Mouse (Mus musculus) midbrain, embryonic 14.5 days (tissue): ENCODE measurements at regions not wholly inside any gene's neighbourhood (a gene's known extent, or its start where the extent isn't known, plus 50 kb on each side); places are given as distances from the start of the nearest gene placed in this dataset.

Source experiments
- ATAC-seq: fragments of 200-750 bp; cut with Nextera tagmentation; 2 replicates; pipeline ENCODE4 v1.8.0; 2017; ENCODE audit warnings: moderate number of reproducible peaks, moderate library complexity; ENCODE audit not compliant: low FRiP score, low TSS enrichment
- DNase-seq: peaks from one replicate; pipeline ENCODE4 v3.0.0-alpha.2; 2015
- H3K27ac ChIP-seq: fragments of 300-500 bp; sonication (generic); replicated peaks from 2 replicates; pipeline ENCODE4 v1.5.1; 2014; ENCODE audit warnings: mild to moderate bottlenecking, low read depth, low read length, moderate library complexity
- H3K27me3 ChIP-seq: fragments of 300-500 bp; sonication (generic); 2 replicates; pipeline ENCODE4 v1.6.1; 2014; ENCODE audit warnings: low read length, control low read depth, mixed read lengths; ENCODE audit not compliant: control insufficient read depth, insufficient read depth
- H3K36me3 ChIP-seq: fragments of 300-500 bp; sonication (generic); 2 replicates; pipeline ENCODE4 v1.6.1; 2014; ENCODE audit warnings: low read length, control low read depth; ENCODE audit not compliant: control insufficient read depth, insufficient read depth
- H3K4me1 ChIP-seq: fragments of 300-500 bp; sonication (generic); 2 replicates; pipeline ENCODE4 v1.6.1; 2014; ENCODE audit warnings: mild to moderate bottlenecking, antibody characterized with exemption, low read length, control low read depth; ENCODE audit not compliant: control insufficient read depth, insufficient read depth
- H3K4me2 ChIP-seq: fragments of 300-500 bp; sonication (generic); 2 replicates; pipeline ENCODE4 v1.6.1; 2014; ENCODE audit warnings: mild to moderate bottlenecking, low read length, moderate library complexity
- H3K4me3 ChIP-seq: fragments of 300-500 bp; sonication (generic); replicated peaks from 2 replicates; pipeline ENCODE4 v1.5.1; 2014; ENCODE audit warnings: low read depth, low read length
- H3K9ac ChIP-seq: fragments of 300-500 bp; sonication (generic); replicated peaks from 2 replicates; pipeline ENCODE4 v1.6.1; 2014; ENCODE audit warnings: mild to moderate bottlenecking, low read length, moderate library complexity
- H3K9me3 ChIP-seq: fragments of 300-500 bp; sonication (generic); 2 replicates; pipeline ENCODE4 v1.6.1; 2016; ENCODE audit warnings: low read length, control low read depth, mixed read lengths; ENCODE audit not compliant: control insufficient read depth
- WGBS: fragments of 180-500 bp; shearing (Covaris S2); extraction: QIAGEN DNeasy Blood & Tissue Kit; methylation state at CpG from one replicate; pipeline ENCODE4 v1.1.7; 2014; 5-methylcytosine and 5-hydroxymethylcytosine counted together

DNA sequence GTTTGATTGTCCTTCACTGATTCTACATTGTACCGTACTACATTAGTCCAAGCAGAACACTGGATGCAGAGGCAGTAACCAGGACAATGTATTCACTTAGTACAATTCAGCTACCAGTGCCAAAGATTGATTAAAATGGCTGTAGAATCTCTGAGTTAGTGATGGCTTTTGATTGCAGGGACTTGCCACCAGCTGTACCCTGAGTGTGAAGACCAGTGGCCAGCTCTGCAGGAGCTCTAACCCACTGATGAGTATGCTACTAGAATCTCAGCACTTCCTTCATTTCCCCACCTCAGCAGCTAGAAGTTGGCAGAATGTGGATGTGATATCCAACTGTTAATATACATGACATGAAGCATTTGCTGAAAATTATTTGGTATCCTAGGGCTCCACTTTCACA is 956.8 kb downstream of the Hace1 start:
- no peak overlapping the region for H3K27ac ChIP-seq
- H3K9ac ChIP-seq, result no peak overlapping the region
- H3K4me3 ChIP-seq, result no peak overlapping the region
- H3K27me3 ChIP-seq, result no peaks in the 10 kb centered on the region
- 90% methylated on average over 1 of the region's 1 CpGs for WGBS
- H3K9me3 ChIP-seq, result no peaks in the 10 kb centered on the region
- ATAC-seq (no peak), DNase-seq (no peak)
- no peak overlapping the region for H3K4me2 ChIP-seq
- no peaks in the 10 kb centered on the region for H3K36me3 ChIP-seq
- H3K4me1 ChIP-seq, result no peaks in the 10 kb centered on the region

DNA sequence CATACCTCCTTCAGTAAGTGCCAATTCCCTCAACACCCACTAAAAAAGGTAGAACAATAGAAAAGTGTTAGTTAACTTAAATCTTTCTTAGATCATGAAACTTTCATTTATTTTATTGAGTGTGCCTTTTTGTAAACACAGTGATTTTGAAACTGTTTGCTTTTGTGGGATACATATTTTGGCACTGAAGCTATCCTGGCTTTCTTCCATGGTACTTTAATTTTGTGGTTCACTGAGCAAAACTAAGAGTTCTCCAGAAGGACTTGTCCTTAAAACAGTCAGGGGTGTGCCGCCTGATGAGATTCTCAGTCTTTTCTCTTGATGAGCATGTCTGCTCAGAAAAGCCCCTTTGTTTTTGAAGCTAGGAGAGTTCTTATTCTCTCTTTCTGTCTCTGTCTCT is 982.9 kb downstream of the Hace1 start:
- peak; percentile 7 for DNase-seq
- no peak overlapping the region for H3K4me3 ChIP-seq
- H3K4me1 ChIP-seq, result no peaks in the 10 kb centered on the region
- no peak overlapping the region for H3K27ac ChIP-seq
- H3K9ac ChIP-seq, result no peak overlapping the region
- H3K4me2 ChIP-seq, result no peak overlapping the region
- H3K27me3 ChIP-seq, result no peaks in the 10 kb centered on the region
- no peaks in the 10 kb centered on the region for H3K9me3 ChIP-seq
- H3K36me3 ChIP-seq, result no peaks in the 10 kb centered on the region
- WGBS, result 28% methylated on average over 1 of the region's 1 CpGs
- ATAC-seq, result no peak

DNA sequence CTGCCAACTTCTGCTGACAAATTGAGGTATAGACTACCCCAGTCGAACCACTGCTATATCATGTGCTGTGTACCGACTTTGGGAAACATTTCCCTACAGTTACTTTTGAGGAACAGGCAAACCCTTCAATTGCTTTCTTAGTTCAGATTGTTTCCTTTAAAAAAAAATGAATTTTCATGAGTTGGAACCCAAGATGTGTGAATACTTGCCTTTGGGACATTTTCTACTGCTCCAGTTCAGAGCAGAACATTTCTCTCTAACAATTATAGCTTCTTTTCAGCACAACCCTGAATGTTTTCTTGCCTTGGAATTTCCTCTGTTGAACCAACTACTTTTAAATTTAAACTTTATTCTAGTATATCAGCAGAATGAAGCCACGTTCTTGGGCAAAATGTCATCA is 998.5 kb downstream of the Hace1 start:
- 92% methylated on average over 3 of the region's 3 CpGs for WGBS
- Histone ChIP-seq H3K9ac (no peak overlapping the region), H3K27ac (no peak overlapping the region), H3K27me3 (no peaks in the 10 kb centered on the region), H3K4me2 (no peak overlapping the region), H3K9me3 (no peaks in the 10 kb centered on the region), H3K4me3 (no peak overlapping the region), H3K4me1 (no peaks in the 10 kb centered on the region), H3K36me3 (no peaks in the 10 kb centered on the region)
- DNase-seq (no peak), ATAC-seq (no peak)
